Mouse (Mus musculus) brown adipose tissue, adult 24 weeks (tissue): ENCODE data around the gene Prdm16. TPM values are rescaled to one million over a fixed set of nuclear protein-coding genes. Genes with fewer than 3 reads are reported as not detected.

Experiments used
- H3K27ac ChIP-seq: fragments of 200-500 bp; replicated peaks from 2 replicates; pipeline ENCODE4 v1.5.1; 2012; ENCODE audit warnings: low read depth, mild to moderate bottlenecking, low read length
- H3K4me1 ChIP-seq: fragments of 200-500 bp; 2 replicates; pipeline ENCODE4 v1.6.1; 2012; ENCODE audit warnings: low read length, mixed read lengths; ENCODE audit not compliant: control insufficient read depth, insufficient read depth, insufficient read length
- H3K4me3 ChIP-seq: fragments of 200-500 bp; 2 replicates; pipeline ENCODE4 v1.5.1; 2012; ENCODE audit warnings: low read depth, mild to moderate bottlenecking, low read length, moderate library complexity; ENCODE audit not compliant: insufficient read depth
- polyA plus RNA-seq: library from polyadenylated mRNA; stranded (reverse); fragments of >200 nt; gene quantifications from 2 replicates; pipeline ENCODE4 v1.2.4, GENCODE M21; 2012; ENCODE audit not compliant: missing spikeins, insufficient read depth, insufficient read length

Gene Prdm16
- polyA plus RNA-seq, 1 experiment: 10.2 TPM

DNA sequence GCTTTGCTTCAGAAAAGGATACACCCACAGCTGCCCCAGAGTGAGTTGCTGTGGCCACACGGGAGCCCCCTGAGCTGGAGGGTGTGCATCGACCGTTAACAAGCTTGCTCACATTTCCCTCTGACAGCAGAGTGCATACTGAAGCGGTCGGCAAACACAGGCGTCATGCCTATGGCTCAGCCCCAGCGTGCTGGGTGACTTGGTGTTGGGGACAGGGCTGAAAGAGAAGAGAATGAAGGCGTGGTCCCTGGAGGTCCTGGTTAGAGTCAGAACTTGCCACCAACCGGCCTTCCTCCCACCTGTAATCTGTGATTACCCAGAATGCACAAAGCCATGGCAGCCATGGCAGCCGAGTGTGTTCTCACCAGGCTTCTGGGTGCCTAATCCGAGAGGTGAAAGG, 277.9 kb downstream of the Prdm16 start:
- no peak overlapping the region for H3K4me3 ChIP-seq
- no peaks in the 10 kb centered on the region for H3K4me1 ChIP-seq
- H3K27ac ChIP-seq: no peak overlapping the region

DNA sequence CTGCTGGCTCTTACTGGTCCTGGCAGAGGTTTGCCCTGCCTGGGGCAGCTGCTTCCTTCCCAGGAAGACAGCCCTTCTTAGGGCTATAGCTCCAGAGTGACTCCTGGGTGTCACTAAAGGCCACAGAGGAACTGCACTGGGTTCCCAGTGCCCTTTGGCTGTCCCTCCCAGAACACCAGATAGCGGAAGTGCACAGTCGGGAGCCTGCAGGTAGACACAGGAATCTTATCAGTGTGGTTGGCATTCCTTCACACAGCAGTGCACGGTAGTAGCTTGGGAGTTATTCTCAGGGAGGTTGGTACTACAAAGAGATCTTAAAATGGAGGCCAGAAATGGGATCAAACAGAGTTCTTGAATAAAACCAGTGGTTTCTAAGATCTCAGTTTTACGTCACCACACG, 278.3 kb downstream of the Prdm16 start:
- Histone ChIP-seq H3K4me3 (no peak overlapping the region), H3K4me1 (no peaks in the 10 kb centered on the region), H3K27ac (no peak overlapping the region)

DNA sequence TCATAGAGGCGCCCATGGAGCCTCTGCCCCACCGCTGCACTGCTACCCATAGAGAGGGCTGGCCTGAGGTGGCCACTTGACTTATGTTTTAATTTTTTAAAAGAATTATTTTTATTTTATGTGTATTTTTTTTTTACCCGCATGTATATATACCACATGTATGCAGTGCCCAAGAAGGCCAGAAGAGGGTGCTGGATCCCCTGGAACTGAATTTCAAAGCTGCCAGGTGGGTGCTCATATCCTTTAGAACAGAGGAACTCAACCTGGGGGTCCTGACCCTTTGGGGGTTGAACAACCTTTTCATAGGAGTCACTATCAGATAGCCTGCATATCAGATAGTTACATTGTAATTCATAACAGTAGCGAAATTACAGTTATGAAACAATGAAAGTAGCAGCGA, 281.3 kb downstream of the Prdm16 start:
- Histone ChIP-seq H3K27ac (no peak overlapping the region), H3K4me1 (no peaks in the 10 kb centered on the region), H3K4me3 (no peak overlapping the region)

DNA sequence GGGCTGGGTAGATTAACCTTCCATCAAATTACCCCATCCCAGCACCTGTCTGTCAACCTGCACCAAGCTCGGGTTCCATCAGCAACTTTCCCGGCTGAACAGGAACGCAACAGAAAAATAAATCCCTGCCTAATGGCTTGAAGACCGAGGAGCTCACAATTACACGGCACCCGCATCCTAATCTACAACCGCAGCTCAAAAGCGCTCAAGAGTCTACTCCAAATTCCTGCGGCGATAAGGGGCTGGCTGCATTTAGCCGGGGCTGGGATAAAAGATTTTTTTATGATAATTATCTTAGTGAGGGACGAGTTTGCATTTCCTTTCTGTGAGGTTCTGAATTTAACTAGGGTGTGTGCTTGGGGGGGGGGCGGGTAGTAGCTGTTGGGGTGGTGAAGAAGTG, 284.4 kb downstream of the Prdm16 start:
- Histone ChIP-seq H3K4me3 (no peak overlapping the region), H3K4me1 (no peaks in the 10 kb centered on the region; the same call in 1 of the 2 replicates), H3K27ac (no peak overlapping the region; the same call in 1 of the 2 replicates)

DNA sequence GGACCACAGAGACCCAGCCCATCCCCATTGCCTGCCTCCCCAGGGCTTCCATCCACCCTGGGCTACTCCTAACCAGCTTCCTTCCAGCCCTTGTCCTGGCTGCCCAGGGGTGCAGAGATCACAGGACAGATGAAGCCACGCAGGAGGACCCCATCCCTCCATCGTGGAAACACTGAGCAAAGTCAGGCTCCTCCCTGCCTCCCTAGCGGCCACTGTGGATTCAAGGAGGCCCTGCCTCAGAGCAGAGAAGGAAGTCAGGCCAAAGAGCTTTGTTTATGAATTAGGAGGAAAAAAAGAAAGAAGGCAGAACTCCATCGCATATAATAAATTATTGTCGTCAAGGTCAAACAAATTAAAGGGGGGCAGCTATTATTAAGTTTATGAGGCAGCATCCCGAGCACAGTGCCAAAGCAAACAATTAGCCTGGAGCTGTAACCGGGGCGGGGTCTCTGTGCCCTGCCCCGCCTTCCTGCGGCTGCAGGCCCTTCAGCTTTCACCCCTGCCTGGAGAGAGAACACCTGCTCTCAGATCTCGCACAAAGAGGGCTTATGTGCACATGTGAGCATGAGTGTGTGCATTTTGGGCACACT, 288.4 kb downstream of the Prdm16 start:
- no peak overlapping the region for H3K4me3 ChIP-seq
- H3K4me1 ChIP-seq: no peaks in the 10 kb centered on the region; the same call in 1 of the 2 replicates
- no peak overlapping the region for H3K27ac ChIP-seq

DNA sequence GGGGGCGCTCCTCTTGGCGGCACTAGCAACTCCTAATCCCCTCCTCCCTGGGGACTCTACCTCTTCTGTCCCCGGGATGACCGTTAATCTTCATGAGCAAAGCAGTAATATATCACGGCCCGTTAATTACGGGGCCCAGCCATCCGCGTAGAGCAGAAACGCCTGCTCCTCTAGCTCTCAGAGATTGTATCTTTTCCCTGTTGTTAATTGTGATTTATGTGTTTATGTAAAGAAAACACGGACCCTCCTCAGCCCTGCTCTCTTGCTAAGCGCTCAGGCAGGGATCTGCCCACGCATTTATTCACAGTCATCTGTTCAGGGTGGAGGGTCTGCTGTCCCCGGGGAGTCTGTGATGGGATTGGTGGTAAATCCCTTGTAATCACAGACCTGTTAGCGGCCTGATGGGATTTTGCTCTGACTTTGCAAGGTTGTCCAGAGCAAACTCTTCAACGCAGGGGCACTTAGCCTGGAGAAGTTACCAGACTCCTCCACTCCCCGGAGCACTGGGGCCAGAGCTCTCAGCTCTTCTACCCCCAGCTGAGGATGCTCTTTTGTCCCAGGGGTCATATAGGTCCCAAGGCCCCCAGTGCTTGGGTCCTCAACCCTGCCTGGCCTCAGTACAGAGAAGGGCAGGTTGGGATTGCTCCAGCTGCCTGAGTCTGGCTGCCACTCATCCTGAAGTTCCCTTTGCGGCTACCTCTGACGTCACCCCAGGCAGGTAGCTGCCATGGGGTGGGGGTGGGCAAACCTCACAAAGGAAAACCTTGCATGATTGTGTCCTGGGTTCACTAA, 289.7 kb downstream of the Prdm16 start:
- Histone ChIP-seq H3K4me1 (no peaks in the 10 kb centered on the region; the same call in 1 of the 2 replicates), H3K4me3 (no peak overlapping the region), H3K27ac (no peak overlapping the region)

DNA sequence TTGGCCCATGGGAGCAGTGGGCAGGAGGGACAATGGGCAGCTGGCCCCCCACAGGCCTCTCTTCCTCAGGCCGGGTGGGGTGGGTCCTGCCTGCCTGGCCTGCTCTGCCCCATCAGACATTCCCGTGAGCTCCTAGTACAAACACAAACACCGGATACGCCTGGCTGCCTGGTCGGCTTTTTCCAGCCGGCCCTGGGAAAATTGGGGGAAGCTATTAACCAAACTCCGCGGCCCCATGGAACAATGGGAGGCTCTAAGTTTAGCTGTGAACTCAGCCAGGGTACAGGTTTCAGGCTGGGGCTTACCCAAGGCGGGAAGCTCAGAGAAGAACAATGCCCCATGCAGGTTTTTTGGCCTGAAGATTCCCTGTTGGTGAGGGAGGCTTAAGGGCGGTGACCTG, 300.0 kb downstream of the Prdm16 start:
- H3K4me3 ChIP-seq: no peak overlapping the region
- peaks cover 16% of the 10 kb centered on the region for H3K4me1 ChIP-seq
- H3K27ac ChIP-seq: peak overlapping the region; percentile 96

DNA sequence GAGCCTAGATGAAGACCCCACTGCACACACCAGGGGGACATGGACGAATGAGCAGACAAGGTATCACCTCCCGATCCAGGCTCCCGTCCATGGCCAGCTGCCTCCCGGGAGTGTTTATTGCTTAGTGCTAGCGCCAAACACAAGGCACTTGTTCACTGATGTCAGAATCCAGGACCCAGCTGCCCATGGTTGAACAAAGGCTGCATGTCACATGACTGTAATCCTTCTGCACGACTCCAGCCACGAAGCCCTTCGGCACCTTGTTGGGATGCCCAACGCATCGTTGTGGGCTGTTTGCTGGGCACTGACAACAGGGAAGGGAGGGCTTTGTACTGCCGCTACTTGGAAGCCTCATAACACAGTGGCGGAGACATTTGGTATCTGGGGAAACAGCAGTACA, 300.9 kb downstream of the Prdm16 start, which contains the start of gene B230104I21Rik:
B230104I21Rik (plus strand) TSS at position 367 of the 400 bp plus-strand sequence.
- Histone ChIP-seq H3K4me3 (peak within 1 kb of the TSS; percentile 54), H3K4me1 (peaks cover 16% of the 10 kb centered on the region), H3K27ac (peak within 1 kb of the TSS; percentile 96)

DNA sequence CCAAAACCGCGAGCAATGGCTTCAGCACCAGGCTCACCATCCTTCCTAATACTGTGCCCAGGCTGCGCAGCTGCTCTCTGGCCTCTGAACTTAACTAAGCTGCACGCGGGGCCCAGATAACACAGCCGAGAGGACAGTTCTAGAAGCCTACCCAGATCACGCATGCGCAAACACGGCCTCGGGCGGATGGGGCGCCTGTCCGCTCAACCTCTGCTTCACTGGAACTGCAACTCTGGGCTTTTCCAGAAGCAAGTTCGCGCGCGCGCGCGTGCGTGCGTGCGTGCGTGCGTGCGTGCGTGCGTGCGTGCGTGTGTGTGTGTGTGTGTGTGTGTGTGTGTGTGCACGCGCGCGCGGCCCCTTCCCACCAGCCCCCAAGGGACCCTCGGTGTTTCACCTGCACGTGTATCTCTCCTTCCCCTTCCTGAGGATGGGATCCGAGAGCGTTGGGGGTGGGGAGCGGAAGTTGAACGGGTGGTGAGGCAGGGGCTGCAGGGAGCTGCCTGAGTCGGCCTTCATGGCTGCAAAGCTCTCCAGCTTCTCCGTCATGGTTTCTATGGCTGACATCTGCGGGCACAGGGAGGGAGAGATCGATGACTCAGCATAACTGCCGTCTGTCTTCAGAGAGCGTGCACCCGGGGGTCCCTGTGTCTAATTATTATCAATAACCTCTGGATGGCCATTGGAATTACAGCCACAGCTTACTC, 301.8 kb downstream of the Prdm16 start:
- Histone ChIP-seq H3K4me1 (peaks cover 16% of the 10 kb centered on the region), H3K4me3 (peak overlapping the region; percentile 54), H3K27ac (peak overlapping the region; percentile 96)

DNA sequence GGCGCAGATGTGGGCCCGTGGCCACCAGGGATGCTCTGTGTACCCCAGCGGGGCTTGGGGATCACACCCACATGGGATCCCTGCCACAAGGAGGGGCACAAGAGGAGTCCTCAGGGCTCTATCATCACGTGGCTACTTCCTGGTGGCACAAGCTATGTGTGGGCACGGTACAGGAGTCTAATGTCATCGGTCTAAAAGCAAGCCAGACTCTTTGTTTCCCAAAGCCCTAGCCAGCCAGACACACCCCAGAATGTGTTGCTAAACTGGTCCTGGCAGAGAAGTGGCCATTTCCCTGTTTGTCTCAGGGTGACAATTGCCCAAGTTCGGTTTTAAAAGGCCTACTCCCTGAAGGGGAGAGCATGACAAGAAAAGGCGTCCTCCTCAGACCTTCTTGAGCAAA, 303.4 kb downstream of the Prdm16 start:
- H3K27ac ChIP-seq: peak overlapping the region; percentile 91
- peak overlapping the region; percentile 25 for H3K4me3 ChIP-seq
- H3K4me1 ChIP-seq: peaks cover 16% of the 10 kb centered on the region

DNA sequence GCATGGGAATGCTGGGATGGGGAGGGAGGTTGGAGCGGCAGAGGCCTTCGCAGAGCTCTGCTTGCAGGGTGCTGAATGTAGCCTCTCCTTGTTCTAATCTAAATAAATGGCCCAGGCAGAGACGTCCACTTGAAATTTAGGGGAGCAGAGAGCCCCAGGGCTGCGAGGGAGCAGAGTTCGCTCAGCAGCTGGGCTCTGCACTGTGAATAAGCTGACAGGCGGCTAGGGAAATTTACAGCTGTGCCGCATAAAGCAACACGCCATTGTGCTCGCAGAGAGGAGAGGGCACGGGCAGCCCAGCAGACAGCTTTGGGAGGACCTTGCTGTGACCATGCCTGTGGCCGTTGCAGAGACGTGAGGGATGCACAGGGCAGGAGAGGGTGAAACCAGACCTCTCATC, 305.4 kb downstream of the Prdm16 start:
- Histone ChIP-seq H3K27ac (no peak overlapping the region), H3K4me3 (no peak overlapping the region), H3K4me1 (peaks cover 8% of the 10 kb centered on the region)

DNA sequence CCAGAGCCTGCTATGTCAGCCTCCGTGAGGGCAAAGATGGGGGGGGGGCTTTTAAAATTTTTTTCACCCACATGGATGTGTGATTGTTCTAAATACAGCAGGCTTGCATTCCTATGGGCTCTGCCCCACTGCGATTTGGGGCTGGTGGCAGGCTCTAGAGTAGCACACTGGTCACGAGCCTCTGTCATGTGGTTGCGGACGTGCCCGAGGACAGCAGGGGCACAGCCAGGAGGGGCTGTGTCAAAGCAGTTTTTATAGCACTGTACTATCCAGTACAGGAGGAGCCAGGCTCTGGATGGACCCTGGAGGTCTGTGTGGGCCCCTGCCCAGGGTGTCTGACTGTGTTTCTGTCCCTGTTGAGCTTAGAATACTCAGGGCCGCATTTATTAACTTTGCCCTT, 306.7 kb downstream of the Prdm16 start:
- Histone ChIP-seq H3K27ac (no peak overlapping the region), H3K4me3 (no peak overlapping the region), H3K4me1 (peaks cover 3% of the 10 kb centered on the region; the same call in 1 of the 2 replicates)

DNA sequence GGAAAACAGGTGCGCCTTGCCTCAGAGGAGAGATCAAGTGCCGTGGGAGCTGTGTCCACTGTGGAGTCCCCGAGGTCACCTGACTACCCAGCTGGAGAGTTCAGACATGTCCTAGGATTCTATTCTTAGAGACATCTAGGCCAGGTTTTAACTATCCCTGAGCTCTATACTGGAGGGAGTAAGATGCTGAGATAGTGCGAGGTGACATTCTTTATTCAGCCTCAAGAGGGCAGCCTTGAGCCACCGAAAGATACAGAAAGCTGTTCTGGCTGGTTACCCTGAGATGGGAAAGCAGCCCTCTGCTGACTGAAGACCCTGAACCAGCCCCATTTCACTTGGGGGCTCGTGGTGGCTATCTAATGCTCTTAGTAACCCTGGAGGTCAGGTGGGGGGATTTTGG, 307.8 kb downstream of the Prdm16 start:
- Histone ChIP-seq H3K4me1 (peaks cover 3% of the 10 kb centered on the region; the same call in 1 of the 2 replicates), H3K27ac (no peak overlapping the region), H3K4me3 (no peak overlapping the region)

DNA sequence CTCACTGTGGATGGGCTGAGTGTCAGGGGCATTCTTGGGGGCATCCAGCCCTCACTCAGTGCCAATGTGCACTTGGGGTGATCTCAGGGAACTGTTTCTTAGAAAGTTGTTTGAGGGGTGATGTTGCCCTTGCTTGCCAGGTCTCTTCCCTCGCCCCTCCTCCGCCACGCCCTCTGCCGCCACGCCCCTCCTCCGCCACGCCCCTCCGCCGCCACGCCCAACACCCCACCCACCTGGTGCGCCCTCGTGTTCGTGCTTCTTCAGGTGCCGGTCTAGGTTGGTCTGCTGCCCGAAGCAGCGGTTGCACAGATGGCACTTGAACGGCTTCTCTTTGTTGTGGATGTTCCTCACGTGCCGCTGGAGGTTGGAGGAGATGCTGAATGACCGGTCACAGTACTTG, 308.2 kb downstream of the Prdm16 start:
- peaks cover 3% of the 10 kb centered on the region; the same call in 1 of the 2 replicates for H3K4me1 ChIP-seq
- H3K4me3 ChIP-seq: no peak overlapping the region
- no peak overlapping the region for H3K27ac ChIP-seq

DNA sequence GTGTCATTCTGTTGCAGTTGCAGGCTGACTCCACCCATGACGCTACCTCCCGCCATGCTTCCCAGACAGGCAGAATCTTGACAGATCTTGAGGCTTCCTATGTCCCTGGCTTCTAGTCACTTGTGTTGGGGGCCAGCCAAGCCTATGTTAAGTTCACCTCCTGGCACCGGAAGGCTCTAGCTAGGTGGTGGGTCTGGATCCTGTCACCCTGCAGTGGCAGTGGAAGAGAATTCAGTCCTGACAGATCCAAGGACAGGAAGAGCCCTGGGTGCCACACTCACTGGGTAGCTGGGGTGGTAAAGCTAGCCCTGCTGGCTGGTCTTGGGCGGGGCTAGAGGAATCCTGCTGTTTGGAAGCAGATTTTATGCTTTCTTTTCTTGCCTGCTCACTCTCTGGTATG, 311.3 kb downstream of the Prdm16 start:
- Histone ChIP-seq H3K4me1 (no peaks in the 10 kb centered on the region), H3K4me3 (no peak overlapping the region), H3K27ac (no peak overlapping the region)
